12 mouse cellular contexts compared by ENCODE assay signal in genomic region chr3:51741824-51742223, GRCm38 (mm10).
DNase-seq lines count a peak whose midpoint lies in the region; ATAC-seq and TF ChIP-seq lines count a peak whose summit lies in the region.
"Had no signal": no experiment of that assay in that cellular context is flagged by ENCODE, and none has a peak within 500 bp of the region (broad histone marks: within the 10 kb centered on the region; RNA-seq: fewer than 3 reads in every experiment).

No protein-coding gene starts in this region.

- no peak for TF ChIP-seq POLR2A in heart, adult 2 months (IDR thresholded peaks at IDR 0.05; ENCODE audit: insufficient read depth, low read depth, low read length)

- DNase-seq in heart, adult 2 months: peak in 1 of 2 experiments; percentile 40
- no peak for DNase-seq in heart, postnatal 25 days (ENCODE audit: low spot score)
- peak; percentile 58 for DNase-seq in ZHBTc4 (ENCODE audit: low read depth, low spot score)
- peak; percentile 66 for DNase-seq in mesoderm, embryonic 11.5 days (ENCODE audit: low read depth, low spot score)
- no peak for DNase-seq in right cerebral cortex, postnatal 36 days (ENCODE audit: low spot score in 2 of 2)
- DNase-seq in left cerebral cortex, adult 11 months (ENCODE audit: low spot score): no peak
- DNase-seq: cerebellum, adult 11 months; layer of hippocampus, postnatal 36 days had no signal

- H3K9me3 ChIP-seq in heart, embryonic 12.5 days (replicated peaks): no peaks in the 10 kb centered on the region

- no peak for ATAC-seq in heart, embryonic 12.5 days (ENCODE audit: insufficient number of reproducible peaks, low FRiP score)
- ATAC-seq in inflammation-experienced regulatory T-cells, adult 6 months: no peak

- peak; percentile 56 for TF ChIP-seq CTCF in heart, adult 2 months (IDR thresholded peaks at IDR 0.05)

- WGBS in heart, adult 2 months: 64% methylated on average over 10 of the region's 10 CpGs
- WGBS in heart, embryonic 12.5 days: 58% methylated on average over 10 of the region's 10 CpGs

- intact Hi-C loops in heart, adult 2 months (cut with DNase I): no loop called here
- intact Hi-C loops in heart, postnatal 25 days (cut with DNase I): loop anchor here (5.0 kb wide), 1 partner anchor 40 kb away; no protein-coding TSS in a partner anchor

- H3K4me1 ChIP-seq in heart, adult 2 months (ENCODE audit: control insufficient read depth, insufficient read depth, low read length): no peaks in the 10 kb centered on the region; the same call in none of the 2 replicates
- peaks cover 63% of the 10 kb centered on the region for H3K4me1 ChIP-seq in heart, embryonic 12.5 days (replicated peaks)

- TF ChIP-seq EP300 in heart, adult 2 months (IDR thresholded peaks at IDR 0.05; ENCODE audit: insufficient read depth, low read depth, low read length): 0 out of 2 replicates have a peak, but pooled peaks have one; percentile 26

- H3K27ac ChIP-seq in heart, adult 2 months: no peak overlapping the region
- H3K27ac ChIP-seq in heart, embryonic 12.5 days (ENCODE audit: poor library complexity, severe bottlenecking): peak overlapping the region; percentile 69
- H3K27ac ChIP-seq: macrophage; stomach, postnatal 0 days had no signal

- no peak overlapping the region for H3K4me3 ChIP-seq in heart, adult 2 months
- H3K4me3 ChIP-seq in heart, embryonic 12.5 days: no peak overlapping the region

- peak overlapping the region; percentile 30; the same call in 1 of the 2 replicates for H3K4me2 ChIP-seq in heart, embryonic 12.5 days

- no peaks in the 10 kb centered on the region for H3K27me3 ChIP-seq in heart, adult 2 months (ENCODE audit: control insufficient read depth, insufficient read depth, low read length)
- H3K27me3 ChIP-seq in heart, embryonic 12.5 days (replicated peaks): no peaks in the 10 kb centered on the region

- no peaks in the 10 kb centered on the region for H3K36me3 ChIP-seq in heart, adult 2 months (ENCODE audit: control insufficient read depth, insufficient read depth, low read length)
- H3K36me3 ChIP-seq in heart, embryonic 12.5 days: no peaks in the 10 kb centered on the region

- no peaks in the 10 kb centered on the region for H3K79me2 ChIP-seq in heart, adult 2 months (replicated peaks; ENCODE audit: control insufficient read depth, insufficient read depth, low read length)

- no peak overlapping the region for H3K9ac ChIP-seq in heart, adult 2 months (ENCODE audit: low read depth, low read length)
- no peak overlapping the region for H3K9ac ChIP-seq in heart, embryonic 12.5 days

Comparison
In these comparisons a context has a peak if more than half of its experiments do, and no peak if none do; other contexts are left out.
1. DNase-seq: peak in ZHBTc4 (single experiment) and mesoderm, embryonic 11.5 days (single experiment); none in heart, postnatal 25 days (single experiment), right cerebral cortex, postnatal 36 days (0 of 2) and left cerebral cortex, adult 11 months (single experiment).